Mouse (Mus musculus) monocyte, adult 2 months (primary cell): ENCODE results near the gene Mef2a.

Experiments used
- DNase-seq, 2 experiments: peaks; one replicate each; pipeline ENCODE4 v3.0.0; 2022; ENCODE audit warnings: low spot score in 2 of 2, low read depth in 1 of 2

Gene Mef2a

GRCm38 (mm10) chr7:67246067-67246466 lies 126.6 kb downstream of the Mef2a start:
- no peak for DNase-seq

- DNase-seq: no peak
Observed at GRCm38 (mm10) chr7:67245255-67245654, 127.4 kb downstream of the Mef2a start.

GRCm38 (mm10) chr7:67243894-67244282 lies 128.8 kb downstream of the Mef2a start:
- no peak for DNase-seq

- no peak for DNase-seq
Observed at GRCm38 (mm10) chr7:67243121-67243893, 129.4 kb downstream of the Mef2a start.

- no peak for DNase-seq
Observed at GRCm38 (mm10) chr7:67241969-67242368, 130.7 kb downstream of the Mef2a start.

- no peak for DNase-seq
Observed at GRCm38 (mm10) chr7:67237752-67238151, 134.9 kb downstream of the Mef2a start.

GRCm38 (mm10) chr7:67236351-67236750 lies 136.3 kb downstream of the Mef2a start:
- DNase-seq: no peak

GRCm38 (mm10) chr7:67234797-67235196 lies 137.9 kb downstream of the Mef2a start:
- DNase-seq: no peak

GRCm38 (mm10) chr7:67232504-67232903 lies 140.2 kb downstream of the Mef2a start:
- no peak for DNase-seq

GRCm38 (mm10) chr7:67230640-67231140 lies 142.0 kb downstream of the Mef2a start:
- DNase-seq: no peak

- DNase-seq: no peak
Observed at GRCm38 (mm10) chr7:67230221-67230620, 142.4 kb downstream of the Mef2a start.

- DNase-seq: no peak
Observed at GRCm38 (mm10) chr7:67229701-67230100, 143.0 kb downstream of the Mef2a start.

GRCm38 (mm10) chr7:67228891-67229602 lies 143.6 kb downstream of the Mef2a start:
- DNase-seq: no peak

GRCm38 (mm10) chr7:67228390-67228789 lies 144.3 kb downstream of the Mef2a start:
- no peak for DNase-seq

GRCm38 (mm10) chr7:67227538-67227937 lies 145.1 kb downstream of the Mef2a start:
- no peak for DNase-seq

- DNase-seq: no peak
Observed at GRCm38 (mm10) chr7:67225943-67226625, 146.6 kb downstream of the Mef2a start.

GRCm38 (mm10) chr7:67222220-67222862 lies 150.3 kb downstream of the Mef2a start, which contains the start of gene Lysmd4:
TSS of gene Lysmd4 (plus strand) at chr7:67222544.
- DNase-seq: peak; percentile 85 to 90

- peak in 1 of 2 experiments; percentile 43 for DNase-seq
Observed at GRCm38 (mm10) chr7:67217025-67217424, 155.6 kb downstream of the Mef2a start.

- DNase-seq: no peak
Observed at GRCm38 (mm10) chr7:67216351-67216750, 156.3 kb downstream of the Mef2a start.

GRCm38 (mm10) chr7:67213589-67213988 lies 159.1 kb downstream of the Mef2a start:
- no peak for DNase-seq

- no peak for DNase-seq
Observed at GRCm38 (mm10) chr7:67211971-67212370, 160.7 kb downstream of the Mef2a start.
